Mouse (Mus musculus): ENCODE data around the gene Fgfr2.
"Not testable (repeated sequence)": the region's sequence is repeated elsewhere in the genome, so short reads cannot be mapped to it uniquely, and the experiment has no call there.

The Fgfr2 gene

GRCm38 (mm10) chr7:131082403-131082802 is 2040.7 kb downstream of the Fgfr2 start:
- not testable (repeated sequence) for DNase-seq (ENCODE audit: low read depth, low spot score)

- peak; percentile 27 for DNase-seq (ENCODE audit: low read depth, low spot score)
Measured at GRCm38 (mm10) chr7:131075956-131076355, 2047.2 kb downstream of the Fgfr2 start.

- DNase-seq (ENCODE audit: low read depth, low spot score), result not testable (repeated sequence)
Measured at GRCm38 (mm10) chr7:131074098-131074497, 2049.1 kb downstream of the Fgfr2 start.

GRCm38 (mm10) chr7:131073476-131073875 is 2049.7 kb downstream of the Fgfr2 start:
- not testable (repeated sequence) for DNase-seq (ENCODE audit: low read depth, low spot score)

GRCm38 (mm10) chr7:131068191-131068590 is 2055.0 kb downstream of the Fgfr2 start:
- DNase-seq (ENCODE audit: low read depth, low spot score), result peak; percentile 5

GRCm38 (mm10) chr7:131062541-131062940 is 2060.6 kb downstream of the Fgfr2 start:
- peak; percentile 7 for DNase-seq (ENCODE audit: low read depth, low spot score)

- DNase-seq (ENCODE audit: low read depth, low spot score), result not testable (repeated sequence)
Measured at GRCm38 (mm10) chr7:131059808-131060207, 2063.3 kb downstream of the Fgfr2 start.

- DNase-seq (ENCODE audit: low read depth, low spot score), result not testable (repeated sequence)
Measured at GRCm38 (mm10) chr7:131057918-131058317, 2065.2 kb downstream of the Fgfr2 start.

- peak; percentile 45 for DNase-seq (ENCODE audit: low read depth, low spot score)
Measured at GRCm38 (mm10) chr7:131054808-131055370, 2068.3 kb downstream of the Fgfr2 start.

- DNase-seq (ENCODE audit: low read depth, low spot score), result not testable (repeated sequence)
Measured at GRCm38 (mm10) chr7:131049829-131050228, 2073.3 kb downstream of the Fgfr2 start.

GRCm38 (mm10) chr7:131045258-131045835 is 2077.8 kb downstream of the Fgfr2 start:
- peak; percentile 31 for DNase-seq (ENCODE audit: low read depth, low spot score)

- DNase-seq (ENCODE audit: low read depth, low spot score), result peak; percentile 7
Measured at GRCm38 (mm10) chr7:131042657-131043056, 2080.5 kb downstream of the Fgfr2 start.

GRCm38 (mm10) chr7:131040760-131041159 is 2082.4 kb downstream of the Fgfr2 start:
- DNase-seq (ENCODE audit: low read depth, low spot score), result not testable (repeated sequence)

GRCm38 (mm10) chr7:131037083-131037482 is 2086.1 kb downstream of the Fgfr2 start:
- DNase-seq (ENCODE audit: low read depth, low spot score), result no peak

- DNase-seq (ENCODE audit: low read depth, low spot score), result no peak
Measured at GRCm38 (mm10) chr7:131036396-131036795, 2086.8 kb downstream of the Fgfr2 start.

GRCm38 (mm10) chr7:131031755-131032154 is 2091.4 kb downstream of the Fgfr2 start, which contains the start of gene Dmbt1:
TSS of gene Dmbt1 (plus strand) at chr7:131032053.
- DNase-seq (ENCODE audit: low read depth, low spot score), result no peak

- no peak for DNase-seq (ENCODE audit: low read depth, low spot score)
Measured at GRCm38 (mm10) chr7:131027557-131027956, 2095.6 kb downstream of the Fgfr2 start.

GRCm38 (mm10) chr7:131024807-131025206 is 2098.3 kb downstream of the Fgfr2 start:
- no peak for DNase-seq (ENCODE audit: low read depth, low spot score)

- DNase-seq (ENCODE audit: low read depth, low spot score), result no peak
Measured at GRCm38 (mm10) chr7:131019181-131019580, 2104.0 kb downstream of the Fgfr2 start.

- DNase-seq (ENCODE audit: low read depth, low spot score), result no peak
Measured at GRCm38 (mm10) chr7:131011901-131012300, 2111.2 kb downstream of the Fgfr2 start.

GRCm38 (mm10) chr7:131009178-131009577 is 2114.0 kb downstream of the Fgfr2 start:
- no peak for DNase-seq (ENCODE audit: low read depth, low spot score)

- DNase-seq (ENCODE audit: low read depth, low spot score), result no peak
Measured at GRCm38 (mm10) chr7:131007221-131007620, 2115.9 kb downstream of the Fgfr2 start.

- no peak for DNase-seq (ENCODE audit: low read depth, low spot score)
Measured at GRCm38 (mm10) chr7:131004071-131004470, 2119.1 kb downstream of the Fgfr2 start.

All from ES-CJ7 (cell line).